Mouse (Mus musculus): ENCODE measurements around the gene Fbxl22. TPM values are rescaled to one million over a fixed set of nuclear protein-coding genes. Genes with fewer than 3 reads are reported as not detected.

Fbxl22 gene
- polyA plus RNA-seq, 1 experiment from 2014 or later: not detected

DNA sequence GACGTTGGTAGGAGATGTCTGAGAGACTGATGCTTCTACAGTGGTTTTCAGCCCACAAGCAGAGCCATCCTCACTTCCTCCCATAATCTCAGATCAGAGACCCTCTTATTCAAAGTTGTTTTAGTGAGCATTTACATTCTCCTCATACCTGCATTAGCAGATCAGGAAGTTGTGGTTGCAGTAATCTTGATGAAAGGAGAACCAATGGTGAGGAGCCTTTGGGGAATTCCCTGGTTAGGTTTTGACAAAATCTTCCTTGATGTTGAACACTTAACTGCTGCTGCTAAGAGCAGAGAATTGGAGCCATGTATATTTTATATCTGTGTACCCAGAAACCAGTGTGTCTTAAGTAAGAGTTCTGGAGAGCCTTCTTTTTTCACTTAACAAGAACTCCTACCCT, 22.0 kb downstream of the Fbxl22 start:
- Histone ChIP-seq H3K4me3 (ENCODE audit: inconsistent target) (no peak overlapping the region), H3K27ac (no peak overlapping the region), H3K79me2 (ENCODE audit: inconsistent target) (no peaks in the 10 kb centered on the region), H3K36me3 (ENCODE audit: inconsistent target) (peaks cover 81% of the 10 kb centered on the region)
- WGBS (ENCODE audit: missing documents): 11% methylated on average over 1 of the region's 1 CpGs

DNA sequence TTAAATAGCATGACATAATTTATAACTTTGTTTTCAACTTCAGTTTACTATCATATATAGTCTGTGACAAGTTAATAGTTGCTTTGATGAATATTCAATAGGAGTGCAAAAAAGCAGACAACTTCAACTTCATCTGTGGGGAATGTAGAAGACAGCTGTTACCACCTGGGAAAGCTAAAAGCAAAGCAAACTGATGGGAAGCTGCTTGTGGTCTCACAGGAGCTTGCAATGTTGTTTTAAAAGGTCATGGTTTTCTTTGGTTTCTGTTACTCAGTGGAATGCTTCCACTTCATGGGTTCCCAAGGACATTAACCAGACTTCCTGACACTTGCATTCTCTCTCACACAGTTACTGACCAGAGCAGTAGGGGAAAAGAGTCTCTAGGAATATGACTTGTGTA, 25.6 kb downstream of the Fbxl22 start:
- Histone ChIP-seq H3K27ac (no peak overlapping the region), H3K36me3 (ENCODE audit: inconsistent target) (peaks cover 86% of the 10 kb centered on the region), H3K79me2 (ENCODE audit: inconsistent target) (no peaks in the 10 kb centered on the region)

DNA sequence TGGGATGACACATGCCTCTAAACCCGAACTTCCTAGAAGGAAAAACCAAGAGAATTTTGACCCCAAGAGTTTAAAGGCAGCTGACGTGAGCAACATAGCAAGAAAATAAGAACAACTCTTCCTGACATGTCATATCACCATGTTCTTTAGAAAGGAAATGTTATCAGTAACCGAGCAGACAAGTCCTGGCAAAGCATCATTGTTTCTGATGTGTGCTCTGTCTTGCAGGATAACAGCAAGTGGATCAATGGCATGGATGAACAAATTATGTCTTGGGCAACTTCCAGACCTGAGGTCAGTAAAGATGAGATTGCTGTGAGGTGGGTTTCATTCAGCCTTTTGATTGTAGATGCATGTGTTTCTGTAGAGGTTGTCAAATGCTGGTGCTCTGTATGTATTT, 31.0 kb downstream of the Fbxl22 start:
- H3K27ac ChIP-seq: no peak overlapping the region
- WGBS (ENCODE audit: missing documents): 100% methylated on average over 3 of the region's 3 CpGs
- H3K36me3 ChIP-seq (ENCODE audit: inconsistent target): peaks cover 87% of the 10 kb centered on the region
- H3K79me2 ChIP-seq (ENCODE audit: inconsistent target): no peaks in the 10 kb centered on the region
- no peak overlapping the region for H3K4me3 ChIP-seq (ENCODE audit: inconsistent target)

More for the DNA sequence above, 25.6 kb downstream of the Fbxl22 start:
- H3K4me3 ChIP-seq (ENCODE audit: inconsistent target): no peak overlapping the region

DNA sequence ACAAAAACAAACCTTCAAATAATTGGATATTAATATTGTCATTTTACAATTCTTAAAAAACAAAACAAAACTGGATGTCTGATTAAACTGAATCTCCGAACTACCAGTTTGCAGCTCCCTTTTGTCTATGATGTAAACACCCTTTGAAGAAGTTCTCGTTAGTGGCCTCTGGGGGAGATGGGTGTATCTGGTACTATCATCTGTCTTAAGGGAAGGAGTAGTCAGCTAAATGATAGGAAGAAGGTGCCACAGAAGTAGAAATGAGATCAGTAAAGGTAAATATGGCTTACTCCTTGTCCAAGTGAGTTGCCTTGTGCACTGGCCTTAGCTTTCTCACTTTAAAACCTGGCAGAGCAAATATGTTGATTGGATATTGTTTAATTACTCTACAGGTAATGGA, 36.6 kb downstream of the Fbxl22 start:
- no peak overlapping the region for H3K4me3 ChIP-seq (ENCODE audit: inconsistent target)
- WGBS (ENCODE audit: missing documents): 94% methylated on average over 2 of the region's 2 CpGs
- peaks cover 79% of the 10 kb centered on the region for H3K36me3 ChIP-seq (ENCODE audit: inconsistent target)
- no peaks in the 10 kb centered on the region for H3K79me2 ChIP-seq (ENCODE audit: inconsistent target)
- no peak overlapping the region for H3K27ac ChIP-seq

DNA sequence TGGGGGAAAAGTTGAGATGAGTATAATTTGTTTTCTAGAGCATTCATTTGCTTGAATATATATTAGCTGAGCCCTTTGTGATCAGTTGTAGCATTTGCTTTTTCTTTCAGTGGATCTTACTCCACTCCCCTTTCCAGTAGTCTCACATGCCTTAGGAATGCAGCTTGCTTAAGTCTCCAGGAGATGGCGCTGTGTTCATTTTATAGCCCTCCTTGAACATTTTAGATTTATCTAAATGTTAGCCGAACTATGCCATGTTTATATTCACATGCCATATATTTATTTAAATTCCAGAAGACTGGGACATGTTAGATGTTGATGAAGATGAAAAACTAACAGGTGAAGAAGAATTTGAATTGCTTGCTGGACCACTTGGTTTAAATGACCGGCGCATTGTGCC, 49.3 kb downstream of the Fbxl22 start:
- no peak overlapping the region for H3K27ac ChIP-seq
- peaks cover 75% of the 10 kb centered on the region for H3K36me3 ChIP-seq (ENCODE audit: inconsistent target)
- 61% methylated on average over 4 of the region's 4 CpGs for whole genome bisulfite sequencing (ENCODE audit: missing documents)
- H3K4me3 ChIP-seq (ENCODE audit: inconsistent target): no peak overlapping the region
- no peaks in the 10 kb centered on the region for H3K79me2 ChIP-seq (ENCODE audit: inconsistent target)

Other genes with a start within 250 kb of the Fbxl22 start
- gene Herc1, start 164.1 kb downstream of the Fbxl22 start, polyA plus RNA-seq (2018): 20.5 to 30.4 TPM (median 28.0 TPM) in 3 replicates
- gene Usp3, start 78.5 kb upstream of the Fbxl22 start, polyA plus RNA-seq (2018): 14.6 to 26.5 TPM (median 21.3 TPM) in 3 replicates
- 0.09 to 0.11 TPM in 2 of 3 replicates, not detected in the other for gene Car12, start 199.1 kb upstream of the Fbxl22 start, polyA plus RNA-seq (2018)

All from macrophage (primary cell).